Mouse (Mus musculus) cortical plate, adult 2 months (tissue): ENCODE results near the gene Cnksr3.

Experiments used
- CTCF ChIP-seq: fragments of 200-500 bp; IDR thresholded peaks from 2 replicates; pipeline ENCODE4 v1.5.1; 2011; ENCODE audit warnings: mild to moderate bottlenecking, control low read depth, low read length; ENCODE audit not compliant: insufficient read depth; ENCODE audit errors: extremely low read depth
- POLR2A ChIP-seq: fragments of 200-500 bp; IDR thresholded peaks from 2 replicates; pipeline ENCODE4 v1.6.1; 2011; ENCODE audit warnings: mild to moderate bottlenecking, low read length, control low read depth; ENCODE audit not compliant: insufficient read depth; ENCODE audit errors: extremely low read depth

DNA sequence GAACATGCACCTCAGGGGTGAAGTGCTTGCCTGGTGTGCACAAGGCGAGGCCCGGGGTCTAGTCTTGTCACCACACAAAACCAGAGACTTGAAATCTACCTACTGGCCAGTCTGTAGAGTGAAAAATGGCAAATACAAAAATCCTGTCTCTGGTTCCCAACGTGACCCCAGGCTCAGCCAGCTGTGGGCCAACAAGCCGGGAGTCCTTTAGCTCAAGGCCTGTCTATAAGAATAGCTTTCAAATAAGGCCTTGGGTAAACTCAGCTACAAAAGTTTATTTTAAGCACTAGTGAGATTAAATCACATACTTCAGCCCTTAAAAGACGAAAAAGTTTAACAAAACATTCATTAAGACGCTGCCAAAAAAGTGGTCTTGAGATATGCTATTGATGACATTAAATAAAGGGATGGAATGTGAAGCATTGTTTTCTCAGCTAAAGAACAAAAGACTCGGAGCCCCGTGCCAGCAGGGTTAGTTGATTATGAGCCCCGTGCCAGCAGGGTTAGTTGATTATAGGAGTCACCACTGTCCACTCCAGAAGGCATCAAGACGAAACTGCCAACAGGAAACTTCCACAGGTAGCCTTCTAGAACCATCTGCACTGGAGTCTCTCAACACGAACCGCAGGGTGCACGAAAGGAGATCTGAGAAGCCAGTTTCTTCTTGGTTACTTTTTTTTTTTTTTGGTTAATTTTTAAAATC, 67.8 kb downstream of the Cnksr3 start:
- TF ChIP-seq CTCF (no peak), POLR2A (no peak)
